19 mouse cellular contexts compared by ENCODE assay signal in genomic region chr5:150818041-150818440, GRCm38 (mm10).
DNase-seq lines count a peak whose midpoint lies in the region; ATAC-seq and TF ChIP-seq lines count a peak whose summit lies in the region.
"Had no signal": no experiment of that assay in that cellular context is flagged by ENCODE, and none has a peak within 500 bp of the region (broad histone marks: within the 10 kb centered on the region; RNA-seq: fewer than 3 reads in every experiment).

No protein-coding gene starts in this region.

- no peak overlapping the region for H3K4me2 ChIP-seq in midbrain, embryonic 11.5 days
- no peak overlapping the region for H3K4me2 ChIP-seq in midbrain, embryonic 14.5 days (ENCODE audit: low read length)
- H3K4me2 ChIP-seq: embryonic facial prominence, embryonic 12.5 days; forebrain, embryonic 13.5 days; forebrain, embryonic 15.5 days had no signal

- WGBS in midbrain, embryonic 11.5 days = 71% methylated on average over 2 of the region's 2 CpGs
- WGBS in midbrain, embryonic 14.5 days = 69% methylated on average over 2 of the region's 2 CpGs
- 74% methylated on average over 2 of the region's 2 CpGs for WGBS in thymus, adult 2 months

- TF ChIP-seq CTCF in Patski (IDR thresholded peaks at IDR 0.05) = no peak
- TF ChIP-seq CTCF in thymus, adult 2 months (IDR thresholded peaks at IDR 0.05; ENCODE audit: borderline replicate concordance, control insufficient read depth, extremely low read depth, insufficient read depth, low read length, poor library complexity) = no peak

- ATAC-seq in frontal cortex, adult (ENCODE audit: low TSS enrichment) = 0 out of 2 replicates have a peak, but pooled peaks have one; percentile 10
- ATAC-seq in midbrain, embryonic 11.5 days (ENCODE audit: low FRiP score) = no peak
- ATAC-seq in midbrain, embryonic 14.5 days (ENCODE audit: low FRiP score, low TSS enrichment) = no peak
- peak; percentile 85 for ATAC-seq in Patski
- ATAC-seq: forebrain, embryonic 13.5 days; forebrain, embryonic 15.5 days; forebrain, postnatal 0 days had no signal

- H3K9me3 ChIP-seq in midbrain, embryonic 11.5 days (ENCODE audit: control insufficient read depth, low read length) = no peaks in the 10 kb centered on the region
- no peaks in the 10 kb centered on the region for H3K9me3 ChIP-seq in midbrain, embryonic 14.5 days (ENCODE audit: control insufficient read depth, low read length)
- H3K9me3 ChIP-seq: embryonic facial prominence, embryonic 12.5 days; forebrain, embryonic 13.5 days; forebrain, embryonic 15.5 days had no signal

- TF ChIP-seq POLR2A in thymus, adult 2 months (IDR thresholded peaks at IDR 0.05; ENCODE audit: control insufficient read depth, extremely low read depth, insufficient read depth, low read length, poor library complexity) = no peak

- DNase-seq in frontal cortex, postnatal 14 days (ENCODE audit: low spot score in 2 of 2) = no peak
- DNase-seq in midbrain, embryonic 11.5 days (ENCODE audit: low spot score, missing footprints) = peak; percentile 61
- DNase-seq in midbrain, embryonic 14.5 days = no peak
- peak; percentile 83 for DNase-seq in Patski (ENCODE audit: low read depth, low spot score)
- no peak for DNase-seq in thymus, adult 2 months
- no peak for DNase-seq in cerebellum, postnatal 14 days
- DNase-seq: adrenal gland, adult 8-10 months; adrenal gland, postnatal 14 days; adrenal gland, postnatal 36 days; cerebellum, adult 11-12 months; cerebellum, adult 2 months; cerebellum, adult 9-10 months; cerebellum, postnatal 10 days; forebrain, postnatal 0 days had no signal

- H3K27me3 ChIP-seq in midbrain, embryonic 11.5 days (ENCODE audit: control insufficient read depth, insufficient read depth, low read length) = no peaks in the 10 kb centered on the region
- H3K27me3 ChIP-seq in midbrain, embryonic 14.5 days (ENCODE audit: control insufficient read depth, insufficient read depth, low read length) = no peaks in the 10 kb centered on the region
- no peaks in the 10 kb centered on the region for H3K27me3 ChIP-seq in Patski
- no peaks in the 10 kb centered on the region for H3K27me3 ChIP-seq in thymus, adult 2 months (ENCODE audit: control insufficient read depth, insufficient read depth, low read length)
- H3K27me3 ChIP-seq: embryonic facial prominence, embryonic 12.5 days; forebrain, embryonic 13.5 days; forebrain, embryonic 15.5 days had no signal

- CTCF ChIA-PET in Patski (lab: Charles Lee) = interaction anchor here (0.7 to 2.4 kb wide), 7 partner anchors 10 to 237 kb away, joined by 3 to 8 read pairs (median 3); no protein-coding TSS in a partner anchor

- no peak overlapping the region for H3K4me3 ChIP-seq in midbrain, embryonic 11.5 days (ENCODE audit: low read depth, low read length)
- no peak overlapping the region for H3K4me3 ChIP-seq in midbrain, embryonic 14.5 days (replicated peaks; ENCODE audit: low read depth, low read length)
- no peak overlapping the region for H3K4me3 ChIP-seq in thymus, adult 2 months (ENCODE audit: control insufficient read depth, insufficient read depth, low read length)
- H3K4me3 ChIP-seq: embryonic facial prominence, embryonic 10.5 days; embryonic facial prominence, embryonic 12.5 days; forebrain, embryonic 13.5 days; forebrain, embryonic 15.5 days had no signal

- POLR2A ChIA-PET in Patski (lab: Charles Lee) = interaction anchor here (0.5 kb wide), 1 partner anchor 370 kb away, joined by 4 read pairs; no protein-coding TSS in a partner anchor

- no peak overlapping the region for H3K27ac ChIP-seq in midbrain, embryonic 11.5 days (ENCODE audit: low read depth, low read length)
- H3K27ac ChIP-seq in midbrain, embryonic 14.5 days (replicated peaks; ENCODE audit: low read depth, low read length) = no peak overlapping the region
- no peak overlapping the region for H3K27ac ChIP-seq in thymus, adult 2 months (ENCODE audit: control insufficient read depth, insufficient read depth, low read length)
- H3K27ac ChIP-seq: embryonic facial prominence, embryonic 10.5 days; embryonic facial prominence, embryonic 12.5 days; forebrain, embryonic 13.5 days; forebrain, embryonic 15.5 days had no signal

- in situ Hi-C loops in Patski (cut with MboI; ENCODE audit: low pct_unique_long_range_greater_than_20kb) = no loop called here

- no peaks in the 10 kb centered on the region for H3K36me3 ChIP-seq in midbrain, embryonic 11.5 days (ENCODE audit: control insufficient read depth, insufficient read depth, low read length)
- no peaks in the 10 kb centered on the region for H3K36me3 ChIP-seq in midbrain, embryonic 14.5 days (ENCODE audit: control insufficient read depth, insufficient read depth, low read length)
- no peaks in the 10 kb centered on the region for H3K36me3 ChIP-seq in thymus, adult 2 months (ENCODE audit: control insufficient read depth, insufficient read depth, low read length)
- H3K36me3 ChIP-seq: embryonic facial prominence, embryonic 12.5 days; forebrain, embryonic 15.5 days had no signal

- H3K4me1 ChIP-seq in midbrain, embryonic 11.5 days (ENCODE audit: control insufficient read depth, insufficient read depth, low read length) = peaks cover 5% of the 10 kb centered on the region; the same call in 1 of the 2 replicates
- 0 out of 2 replicates have a peak, but pooled peaks cover 4% of the 10 kb centered on the region for H3K4me1 ChIP-seq in midbrain, embryonic 14.5 days (ENCODE audit: control insufficient read depth, insufficient read depth, low read length)
- H3K4me1 ChIP-seq in thymus, adult 2 months (replicated peaks; ENCODE audit: control insufficient read depth, insufficient read depth, low read length) = no peaks in the 10 kb centered on the region
- H3K4me1 ChIP-seq: embryonic facial prominence, embryonic 10.5 days; embryonic facial prominence, embryonic 12.5 days; forebrain, embryonic 13.5 days; forebrain, embryonic 15.5 days had no signal

- no peak overlapping the region for H3K9ac ChIP-seq in midbrain, embryonic 11.5 days (ENCODE audit: low read length)
- no peak overlapping the region for H3K9ac ChIP-seq in midbrain, embryonic 14.5 days (replicated peaks; ENCODE audit: low read length)
- H3K9ac ChIP-seq: embryonic facial prominence, embryonic 12.5 days; forebrain, embryonic 13.5 days; forebrain, embryonic 15.5 days; forebrain, postnatal 0 days had no signal

Comparison
In these comparisons a context has a peak if more than half of its experiments do, and no peak if none do; other contexts are left out.
1. DNase-seq: peak in midbrain, embryonic 11.5 days (single experiment) and Patski (single experiment); none in frontal cortex, postnatal 14 days (0 of 2), midbrain, embryonic 14.5 days (single experiment), thymus, adult 2 months (single experiment) and cerebellum, postnatal 14 days (0 of 2).
2. ATAC-seq: peak in frontal cortex, adult (single experiment) and Patski (single experiment); none in midbrain, embryonic 11.5 days (single experiment) and midbrain, embryonic 14.5 days (single experiment).